In genomic region chr1:62751011-62752006, GRCm38 (mm10) we compare ENCODE assay signal across 8 mouse cellular contexts. TPM values are rescaled to one million over a fixed set of nuclear protein-coding genes. Genes with fewer than 3 reads are reported as not detected.
DNase-seq lines count a peak whose midpoint lies in the region; ATAC-seq lines count a peak whose summit lies in the region.

No protein-coding gene starts in this region.

- H3K4me3 ChIP-seq in forebrain, embryonic 12.5 days (replicated peaks) = no peak overlapping the region

- WGBS in forebrain, embryonic 12.5 days = 41% methylated on average over 15 of the region's 15 CpGs

- peak overlapping the region; percentile 51 for H3K27ac ChIP-seq in forebrain, embryonic 12.5 days

- 0 out of 2 replicates have a peak overlapping the region, but pooled peaks have one; percentile 6 for H3K4me2 ChIP-seq in forebrain, embryonic 12.5 days

- no peak overlapping the region for H3K9ac ChIP-seq in forebrain, embryonic 12.5 days

- peak; percentile 67; the same call in 1 of the 2 replicates for ATAC-seq in forebrain, embryonic 12.5 days (ENCODE audit: low FRiP score)

- H3K36me3 ChIP-seq in forebrain, embryonic 12.5 days (replicated peaks) = peaks cover 3% of the 10 kb centered on the region

- peak; percentile 63 to 71 for DNase-seq in heart, adult 18-20 months
- no peak for DNase-seq in heart, postnatal 25 days (ENCODE audit: low spot score)
- DNase-seq in Muller cell, postnatal 12 days (ENCODE audit: inconsistent ontology term) = peak; percentile 79
- DNase-seq in kidney, postnatal 10 days = peak; percentile 62
- peak; percentile 40 for DNase-seq in ovary, adult 18-20 months (ENCODE audit: low spot score)
- no peak for DNase-seq in spleen, postnatal 4 days (ENCODE audit: low spot score in 2 of 2)
- no peak for DNase-seq in c-Kit-positive CD71-positive TER-119-positive erythroid progenitor cells, embryonic 14.5 days (ENCODE audit: low spot score)

- intact Hi-C loops in heart, postnatal 25 days (cut with DNase I) = loop anchor here (2.0 kb wide), 1 partner anchor 23 kb away; no protein-coding TSS in a partner anchor

- no peaks in the 10 kb centered on the region for H3K9me3 ChIP-seq in forebrain, embryonic 12.5 days

- H3K4me1 ChIP-seq in forebrain, embryonic 12.5 days = peaks cover 42% of the 10 kb centered on the region

- H3K27me3 ChIP-seq in forebrain, embryonic 12.5 days = peaks cover 4% of the 10 kb centered on the region

RNA-seq across cellular contexts. Expression of gene Nrp2, which starts 48.2 kb away (rescaled TPM):
- 10 to 100 TPM; 20.2 to 30.1 TPM for total RNA-seq in heart, adult 18-20 months (2021)
- 10 to 100 TPM; 27.6 to 33.6 TPM for total RNA-seq in heart, postnatal 25 days (2021)
- polyA plus RNA-seq in forebrain, embryonic 12.5 days (2016; fragmentation: Nextera tagmentation; extraction: Ambion mirVana) = 31.1 and 33.1 TPM in 2 replicates

Comparison
In these comparisons a context has a peak if more than half of its experiments do, and no peak if none do; other contexts are left out.
1. DNase-seq: peak in heart, adult 18-20 months (2 of 2), Muller cell, postnatal 12 days (single experiment), kidney, postnatal 10 days (single experiment) and ovary, adult 18-20 months (single experiment); none in heart, postnatal 25 days (single experiment), spleen, postnatal 4 days (0 of 2) and c-Kit-positive CD71-positive TER-119-positive erythroid progenitor cells, embryonic 14.5 days (single experiment).